Mouse (Mus musculus) ES-E14 (cell line): ENCODE data around the gene Hoxd9.

ENCODE experiments used
- HCFC1 ChIP-seq: IDR thresholded peaks from 2 replicates; pipeline ENCODE4 v1.6.1; 2012; ENCODE audit warnings: low read length, inconsistent platforms, borderline replicate concordance; ENCODE audit not compliant: insufficient read depth
- MAFK ChIP-seq: IDR thresholded peaks from 2 replicates; pipeline ENCODE4 v1.6.1; 2014; ENCODE audit warnings: mild to moderate bottlenecking, low read depth, low read length, inconsistent platforms; ENCODE audit not compliant: insufficient read depth
- ZC3H11A ChIP-seq: IDR thresholded peaks from 2 replicates; pipeline ENCODE4 v1.6.1; 2012; ENCODE audit warnings: low read depth, mild to moderate bottlenecking, inconsistent platforms, low read length, borderline replicate concordance

- TF ChIP-seq HCFC1 (no peak), ZC3H11A (no peak), MAFK (no peak)
Measured at GRCm38 (mm10) chr2:74704393-74704998, 7.0 kb downstream of the Hoxd9 start, which contains the start of gene Hoxd8.
